Mouse (Mus musculus) heart, embryonic 16.5 days (tissue): ENCODE results near the gene Art4. TPM values are rescaled to one million over a fixed set of nuclear protein-coding genes. Genes with fewer than 3 reads are reported as not detected.
A peak's percentile ranks its signal among the peaks of the same experiment; 100 is the strongest.

Experiments
- ATAC-seq: fragments of 200-750 bp; cut with Nextera tagmentation; replicated peaks from 2 replicates; pipeline ENCODE4 v1.8.0; 2017; ENCODE audit warnings: moderate number of reproducible peaks; ENCODE audit not compliant: insufficient read depth, low FRiP score; ENCODE audit errors: extremely low read depth
- H3K27ac ChIP-seq: fragments of 300-500 bp; sonication (generic); 2 replicates; pipeline ENCODE4 v1.5.1; 2014; ENCODE audit warnings: mild to moderate bottlenecking, low read length, control low read depth, moderate library complexity
- H3K27me3 ChIP-seq: fragments of 300-500 bp; sonication (generic); 2 replicates; pipeline ENCODE4 v1.6.1; 2014; ENCODE audit warnings: low read length, mixed read lengths; ENCODE audit not compliant: control insufficient read depth, insufficient read depth
- H3K36me3 ChIP-seq: fragments of 300-500 bp; sonication (generic); 2 replicates; pipeline ENCODE4 v1.6.1; 2014; ENCODE audit not compliant: control insufficient read depth, insufficient read depth
- H3K4me1 ChIP-seq: fragments of 300-500 bp; sonication (generic); 2 replicates; pipeline ENCODE4 v1.6.1; 2014; ENCODE audit warnings: low read length, mixed read lengths; ENCODE audit not compliant: control insufficient read depth, insufficient read depth
- H3K4me2 ChIP-seq: fragments of 300-500 bp; sonication (generic); 2 replicates; pipeline ENCODE4 v1.6.1; 2014; ENCODE audit warnings: low read depth, mild to moderate bottlenecking, control low read depth, low read length
- H3K4me3 ChIP-seq: fragments of 300-500 bp; sonication (generic); 2 replicates; pipeline ENCODE4 v1.5.1; 2014; ENCODE audit warnings: mild to moderate bottlenecking, control low read depth, low read length
- H3K9ac ChIP-seq: fragments of 300-500 bp; sonication (generic); 2 replicates; pipeline ENCODE4 v1.6.1; 2014; ENCODE audit warnings: low read length, control low read depth
- H3K9me3 ChIP-seq: fragments of 300-500 bp; sonication (generic); replicated peaks from 2 replicates; pipeline ENCODE4 v1.6.1; 2016; ENCODE audit warnings: low read length; ENCODE audit not compliant: control insufficient read depth
- WGBS: fragments of 180-500 bp; shearing (Covaris S2); extraction: QIAGEN DNeasy Blood & Tissue Kit; methylation state at CpG from one replicate; pipeline ENCODE4 v1.1.7; 2014; 5-methylcytosine and 5-hydroxymethylcytosine counted together
- polyA plus RNA-seq: library from polyadenylated mRNA; unstranded; fragments of >200 nt; fragmentation: Nextera tagmentation; extraction: Ambion mirVana; gene quantifications from 2 replicates; pipeline ENCODE4 v1.2.1, GENCODE M21; 2015

The Art4 gene
- polyA plus RNA-seq, 1 experiment from 2014 or later, result 13.6 TPM

DNA sequence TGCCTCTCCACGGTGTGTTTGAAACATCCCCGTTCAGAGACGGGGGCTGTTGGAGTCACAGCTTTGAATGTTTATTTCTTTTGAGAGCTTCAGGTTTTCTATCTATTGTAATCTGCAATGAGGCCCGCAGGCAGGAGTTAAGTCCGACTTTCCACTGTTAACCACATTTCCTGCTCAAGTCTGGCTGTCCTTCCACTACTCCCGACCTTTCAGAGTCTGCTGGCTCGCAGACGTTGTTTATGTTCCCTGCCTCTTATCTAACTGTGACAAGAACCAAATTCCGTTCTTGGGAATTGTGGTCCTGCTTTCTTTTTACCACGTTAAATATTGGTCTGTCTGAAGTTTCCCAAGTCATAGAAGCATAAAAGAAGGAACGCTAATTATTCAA is 334 bp upstream of the Art4 start:
- WGBS, result 4% methylated on average over 11 of the region's 11 CpGs
- ATAC-seq, result peak; percentile 54
- Histone ChIP-seq H3K27ac (peak overlapping the region; percentile 95), H3K4me1 (peaks cover 47% of the 10 kb centered on the region), H3K9ac (peak overlapping the region; percentile 76), H3K4me2 (peak overlapping the region; percentile 67), H3K27me3 (no peaks in the 10 kb centered on the region), H3K36me3 (no peaks in the 10 kb centered on the region), H3K4me3 (peak overlapping the region; percentile 46), H3K9me3 (no peaks in the 10 kb centered on the region)

DNA sequence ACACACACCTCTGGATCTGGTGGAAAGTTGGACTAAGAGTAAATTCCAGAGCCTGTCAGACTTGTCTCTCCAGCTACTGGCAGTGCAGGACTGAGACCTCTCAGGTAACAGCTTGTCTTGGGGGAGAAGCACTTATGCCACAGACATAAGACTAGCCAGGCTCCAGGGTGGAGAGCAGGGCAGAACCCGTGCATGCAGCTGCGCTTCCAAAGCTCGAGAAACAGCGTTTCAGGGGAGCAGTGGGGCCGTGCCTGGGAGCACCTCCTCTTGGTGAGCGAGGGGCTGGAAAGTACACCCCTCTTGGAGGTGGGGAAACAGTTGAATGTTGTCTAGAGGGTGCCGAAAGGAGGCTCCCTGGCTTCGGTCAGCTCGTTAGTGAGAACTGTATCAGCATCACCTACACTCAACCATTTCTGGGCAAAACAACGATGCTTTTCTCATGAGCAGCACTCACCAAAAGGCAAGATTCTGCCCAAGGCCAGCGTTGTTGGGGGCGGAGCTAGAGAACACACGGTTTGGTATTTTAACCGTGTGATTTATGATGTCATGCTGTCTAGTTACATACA is 1.4 kb downstream of the Art4 start:
- Histone ChIP-seq H3K4me3 (peak overlapping the region; percentile 43), H3K36me3 (no peaks in the 10 kb centered on the region), H3K27me3 (no peaks in the 10 kb centered on the region), H3K4me1 (peaks cover 47% of the 10 kb centered on the region), H3K9ac (peak overlapping the region; percentile 73), H3K27ac (peak overlapping the region; percentile 84), H3K4me2 (peak overlapping the region; percentile 67), H3K9me3 (no peaks in the 10 kb centered on the region)
- 0 out of 2 replicates have a peak, but pooled peaks have one; percentile 20 for ATAC-seq
- 23% methylated on average over 14 of the region's 14 CpGs for WGBS

DNA sequence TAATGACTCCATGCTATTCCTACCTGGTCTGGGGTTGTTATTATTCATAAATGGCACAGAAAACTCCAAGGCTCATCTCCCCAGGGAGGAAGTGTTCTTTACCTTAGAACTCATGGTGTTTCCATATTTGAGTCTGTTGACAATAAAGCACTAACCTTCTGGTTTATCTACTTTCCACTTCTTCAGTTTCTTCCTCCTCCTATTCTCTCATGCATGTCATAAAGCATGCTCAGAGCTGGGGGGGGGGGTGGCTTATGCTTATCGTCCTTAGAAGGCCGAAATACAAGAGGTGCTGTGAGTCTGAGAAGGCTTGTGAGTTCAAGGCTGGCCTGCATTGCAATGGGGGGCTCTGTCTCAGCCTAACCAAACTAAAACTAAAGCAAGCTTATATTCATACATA is 2.4 kb downstream of the Art4 start:
- 70% methylated on average over 2 of the region's 2 CpGs for WGBS
- Histone ChIP-seq H3K9me3 (no peaks in the 10 kb centered on the region), H3K27me3 (no peaks in the 10 kb centered on the region), H3K4me1 (peaks cover 41% of the 10 kb centered on the region), H3K4me2 (peak overlapping the region; percentile 67), H3K27ac (peak overlapping the region; percentile 84), H3K4me3 (no peak overlapping the region), H3K36me3 (no peaks in the 10 kb centered on the region), H3K9ac (no peak overlapping the region)
- no peak for ATAC-seq

DNA sequence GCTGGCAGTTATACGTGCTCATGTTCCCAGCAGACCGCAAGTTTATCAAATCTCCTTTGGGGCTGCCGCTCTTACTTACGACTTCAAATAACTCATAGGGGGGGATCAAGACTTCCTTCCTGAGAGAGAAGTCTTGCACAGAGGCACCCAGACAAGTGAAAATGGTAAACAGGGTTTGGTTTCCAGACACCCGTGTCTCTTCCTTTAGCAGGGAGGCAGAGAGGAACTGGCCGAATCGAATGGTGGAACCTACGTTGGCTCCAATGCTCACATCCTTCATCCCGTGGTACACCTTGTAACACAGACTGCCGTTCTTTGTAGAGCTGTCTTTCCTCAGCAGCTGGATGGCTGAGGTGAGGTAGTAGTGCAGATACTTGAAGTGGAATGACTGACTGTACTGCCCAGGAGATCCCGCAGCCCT is 3.2 kb downstream of the Art4 start:
- no peak for ATAC-seq
- H3K4me2 ChIP-seq, result peak overlapping the region; percentile 33
- H3K9me3 ChIP-seq, result no peaks in the 10 kb centered on the region
- peak overlapping the region; percentile 15; the same call in 1 of the 2 replicates for H3K9ac ChIP-seq
- H3K4me3 ChIP-seq, result no peak overlapping the region
- peaks cover 33% of the 10 kb centered on the region for H3K4me1 ChIP-seq
- no peaks in the 10 kb centered on the region for H3K36me3 ChIP-seq
- H3K27ac ChIP-seq, result peak overlapping the region; percentile 64
- 74% methylated on average over 11 of the region's 11 CpGs for WGBS
- no peaks in the 10 kb centered on the region for H3K27me3 ChIP-seq

DNA sequence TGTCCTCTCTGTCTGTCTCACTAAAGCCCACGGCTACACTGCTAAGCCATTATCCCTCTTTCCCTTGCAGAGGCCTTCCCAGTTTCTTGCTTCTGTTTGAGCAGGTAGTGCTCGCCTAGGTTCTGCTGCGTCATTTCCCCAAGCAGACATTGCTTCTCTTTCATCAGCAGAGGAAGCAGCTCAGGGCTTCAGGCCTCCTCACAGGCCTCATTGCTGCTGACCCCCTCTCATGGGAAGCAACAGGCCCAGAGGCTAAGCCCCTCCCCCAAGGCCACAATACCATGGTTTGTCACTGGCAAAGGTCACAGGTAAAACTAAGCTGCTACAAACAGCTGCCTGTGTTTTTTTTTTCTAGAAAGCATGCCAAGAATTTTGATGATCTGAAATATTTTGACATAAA is 4.8 kb downstream of the Art4 start:
- H3K27ac ChIP-seq, result no peak overlapping the region
- no peaks in the 10 kb centered on the region for H3K27me3 ChIP-seq
- H3K9ac ChIP-seq, result no peak overlapping the region
- H3K9me3 ChIP-seq, result no peaks in the 10 kb centered on the region
- H3K4me3 ChIP-seq, result no peak overlapping the region
- no peak overlapping the region for H3K4me2 ChIP-seq
- no peaks in the 10 kb centered on the region for H3K36me3 ChIP-seq
- no peak for ATAC-seq
- H3K4me1 ChIP-seq, result peaks cover 20% of the 10 kb centered on the region
- 53% methylated on average over 3 of the region's 3 CpGs for WGBS

DNA sequence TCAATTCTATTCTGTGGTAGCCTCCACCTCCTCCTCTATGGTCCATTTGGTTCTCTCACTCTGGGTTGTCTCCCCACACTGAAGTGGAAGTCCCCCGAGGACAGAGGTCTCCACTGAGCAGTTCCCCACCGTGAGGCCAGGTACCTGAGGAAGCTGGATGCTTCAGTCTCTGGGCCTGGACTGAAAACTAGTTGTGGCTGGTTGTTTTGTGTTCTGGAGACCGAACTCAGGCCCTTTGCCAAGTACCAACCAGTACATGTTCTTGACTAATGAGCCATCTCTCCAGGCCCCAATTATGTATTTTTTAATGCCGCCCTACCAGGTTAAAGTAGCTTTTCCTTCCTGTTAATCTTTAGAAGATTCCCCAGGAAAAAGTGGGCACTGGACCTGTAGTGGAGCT is 5.2 kb downstream of the Art4 start:
- no peaks in the 10 kb centered on the region for H3K36me3 ChIP-seq
- peaks cover 16% of the 10 kb centered on the region for H3K4me1 ChIP-seq
- H3K9ac ChIP-seq, result no peak overlapping the region
- no peak overlapping the region for H3K4me3 ChIP-seq
- H3K4me2 ChIP-seq, result no peak overlapping the region
- no peaks in the 10 kb centered on the region for H3K9me3 ChIP-seq
- WGBS, result 71% methylated on average over 4 of the region's 4 CpGs
- ATAC-seq, result no peak
- H3K27ac ChIP-seq, result no peak overlapping the region
- no peaks in the 10 kb centered on the region for H3K27me3 ChIP-seq

DNA sequence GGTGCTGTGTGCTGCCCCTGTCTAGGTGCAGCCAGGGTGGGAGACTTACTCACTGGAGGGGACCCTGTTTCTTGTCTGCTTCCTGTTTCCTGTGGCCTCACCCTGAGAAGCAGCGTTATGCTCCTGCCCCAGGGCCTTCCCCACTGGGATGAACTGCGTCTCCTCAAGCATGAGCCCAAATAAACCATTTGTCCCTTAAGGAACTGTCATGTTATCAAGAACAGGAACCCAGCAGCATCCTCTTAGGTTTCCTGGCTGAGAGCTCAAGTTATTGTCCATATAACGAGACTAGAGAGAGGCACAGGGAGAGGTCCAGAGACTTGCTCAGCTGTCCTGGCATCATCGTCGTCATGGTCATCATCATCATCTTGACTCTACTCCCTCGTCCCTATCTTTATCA is 7.3 kb downstream of the Art4 start:
- H3K27ac ChIP-seq, result no peak overlapping the region
- H3K27me3 ChIP-seq, result no peaks in the 10 kb centered on the region
- no peak overlapping the region for H3K4me3 ChIP-seq
- H3K9me3 ChIP-seq, result no peaks in the 10 kb centered on the region
- 64% methylated on average over 6 of the region's 6 CpGs for WGBS
- H3K4me1 ChIP-seq, result peaks cover 1% of the 10 kb centered on the region; the same call in 1 of the 2 replicates
- 0 out of 2 replicates have a peak, but pooled peaks have one; percentile 30 for ATAC-seq
- H3K36me3 ChIP-seq, result no peaks in the 10 kb centered on the region
- H3K4me2 ChIP-seq, result no peak overlapping the region
- H3K9ac ChIP-seq, result no peak overlapping the region

DNA sequence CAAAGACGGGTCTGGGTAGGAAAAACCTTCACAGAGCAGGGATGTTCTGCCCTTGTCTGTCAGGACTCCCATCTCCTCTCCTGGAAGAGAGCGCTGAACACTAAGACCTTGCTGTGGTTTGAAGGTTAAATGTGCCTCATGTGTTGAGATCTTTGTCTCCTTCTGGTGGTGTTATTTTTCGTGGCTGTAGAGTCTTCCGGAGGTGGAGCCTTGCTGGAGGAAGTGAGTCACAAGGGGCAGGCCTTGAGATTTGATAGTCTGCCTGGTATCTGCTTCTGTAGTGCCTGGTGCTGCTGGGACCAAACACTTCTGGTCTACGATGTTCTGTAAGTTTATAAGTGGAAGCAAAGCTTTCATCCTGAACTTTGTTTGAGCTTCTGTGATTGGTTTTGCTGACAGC is 8.6 kb downstream of the Art4 start:
- WGBS, result 84% methylated on average over 5 of the region's 5 CpGs
- H3K9me3 ChIP-seq, result no peaks in the 10 kb centered on the region

DNA sequence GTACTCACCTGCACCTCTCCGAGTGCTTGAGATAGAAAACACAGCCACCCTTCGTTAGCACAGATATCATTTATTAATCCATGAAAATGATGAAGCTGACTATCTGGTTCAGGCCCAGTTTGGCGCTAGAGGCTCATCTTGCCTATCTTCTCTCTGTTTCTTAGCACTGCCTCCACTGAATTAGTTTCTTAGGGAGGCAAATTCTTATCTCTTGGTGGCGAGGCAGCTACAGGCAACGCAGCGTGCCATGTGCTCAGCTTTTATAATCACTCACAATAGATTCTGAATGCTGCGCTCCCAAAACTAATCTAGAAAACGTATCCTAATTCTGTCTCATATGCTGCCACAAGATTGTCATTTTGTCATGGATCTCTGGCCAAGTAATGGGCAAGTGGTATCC is 9.1 kb downstream of the Art4 start:
- Histone ChIP-seq H3K36me3 (no peaks in the 10 kb centered on the region), H3K9ac (no peak overlapping the region), H3K4me2 (no peak overlapping the region), H3K9me3 (no peaks in the 10 kb centered on the region), H3K27ac (no peak overlapping the region), H3K27me3 (no peaks in the 10 kb centered on the region), H3K4me3 (no peak overlapping the region), H3K4me1 (no peaks in the 10 kb centered on the region; the same call in 1 of the 2 replicates)
- ATAC-seq, result no peak
- 81% methylated on average over 8 of the region's 8 CpGs for WGBS

More for the DNA sequence above, 8.6 kb downstream of the Art4 start:
- H3K4me1 ChIP-seq, result no peaks in the 10 kb centered on the region; the same call in 1 of the 2 replicates
- no peak overlapping the region for H3K9ac ChIP-seq
- no peak overlapping the region for H3K27ac ChIP-seq
- no peaks in the 10 kb centered on the region for H3K36me3 ChIP-seq
- no peak overlapping the region for H3K4me2 ChIP-seq
- H3K27me3 ChIP-seq, result no peaks in the 10 kb centered on the region
- ATAC-seq, result no peak
- H3K4me3 ChIP-seq, result no peak overlapping the region
